Comparison of ENCODE assay signal across 11 mouse cellular contexts in the genomic region with DNA sequence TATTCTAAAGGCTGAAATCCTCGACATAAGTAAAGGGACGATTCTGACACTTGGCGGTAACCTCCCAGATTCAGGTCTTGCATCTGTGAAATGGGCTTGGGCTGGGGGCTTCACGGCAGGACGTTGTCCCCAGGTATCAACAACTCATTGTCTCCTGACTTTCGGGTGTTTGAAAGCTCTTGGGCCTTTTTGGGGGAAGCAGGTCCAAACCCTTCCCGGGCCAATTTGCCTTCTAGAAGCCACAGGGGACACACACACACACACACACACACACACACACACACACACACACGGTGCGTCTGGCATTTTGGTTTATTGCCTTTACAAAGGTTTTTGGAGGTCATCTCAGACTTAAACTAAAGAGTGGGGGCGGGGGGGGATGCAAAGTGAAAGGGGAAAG. TPM values are rescaled to one million over a fixed set of nuclear protein-coding genes. Genes with fewer than 3 reads are reported as not detected.
DNase-seq lines count a peak whose midpoint lies in the region; ATAC-seq and TF ChIP-seq lines count a peak whose summit lies in the region.
"Had no signal": no experiment of that assay in that cellular context is flagged by ENCODE, and none has a peak within 500 bp of the region (broad histone marks: within the 10 kb centered on the region; RNA-seq: fewer than 3 reads in every experiment).

No protein-coding gene starts in this region.

- ATAC-seq in hindbrain, embryonic 12.5 days (ENCODE audit: low FRiP score) = no peak
- ATAC-seq in forebrain, embryonic 11.5 days (replicated peaks; ENCODE audit: low FRiP score) = no peak
- no peak for ATAC-seq in liver, postnatal 0 days

- H3K4me2 ChIP-seq in hindbrain, embryonic 12.5 days (replicated peaks) = no peak overlapping the region
- H3K4me2 ChIP-seq in forebrain, embryonic 11.5 days (ENCODE audit: low read depth, low read length, severe bottlenecking) = peak overlapping the region; percentile 57; the same call in 1 of the 2 replicates
- peak overlapping the region; percentile 44 for H3K4me2 ChIP-seq in liver, postnatal 0 days (ENCODE audit: low read depth, low read length)

- peaks cover 15% of the 10 kb centered on the region; the same call in 1 of the 2 replicates for H3K4me1 ChIP-seq in hindbrain, embryonic 10.5 days (replicated peaks)
- H3K4me1 ChIP-seq in hindbrain, embryonic 12.5 days = peaks cover 4% of the 10 kb centered on the region
- 0 out of 2 replicates have a peak, but pooled peaks cover 2% of the 10 kb centered on the region for H3K4me1 ChIP-seq in bone marrow macrophage, adult 2 months (ENCODE audit: control insufficient read depth, insufficient read depth, low read length)
- H3K4me1 ChIP-seq in forebrain, embryonic 11.5 days (replicated peaks; ENCODE audit: control insufficient read depth, insufficient read depth, low read length) = peaks cover 6% of the 10 kb centered on the region; the same call in 1 of the 2 replicates
- H3K4me1 ChIP-seq in liver, postnatal 0 days (ENCODE audit: insufficient read depth) = peaks cover 7% of the 10 kb centered on the region

- no peak for TF ChIP-seq POLR2A in bone marrow macrophage, adult 2 months (IDR thresholded peaks at IDR 0.05; ENCODE audit: borderline replicate concordance, low read depth, low read length)

- H3K27me3 ChIP-seq in hindbrain, embryonic 10.5 days (ENCODE audit: insufficient read depth, poor library complexity, severe bottlenecking) = peaks cover 100% of the 10 kb centered on the region
- H3K27me3 ChIP-seq in hindbrain, embryonic 12.5 days = peaks cover 94% of the 10 kb centered on the region
- peaks cover 78% of the 10 kb centered on the region for H3K27me3 ChIP-seq in forebrain, embryonic 11.5 days (ENCODE audit: control insufficient read depth, insufficient read depth, low read length)
- peaks cover 87% of the 10 kb centered on the region for H3K27me3 ChIP-seq in liver, postnatal 0 days (ENCODE audit: insufficient read depth, low read length)

- no peak for TF ChIP-seq CTCF in bone marrow macrophage, adult 2 months (IDR thresholded peaks at IDR 0.05; ENCODE audit: low read depth, low read length)
- TF ChIP-seq CTCF in liver, postnatal 0 days (IDR thresholded peaks at IDR 0.05; ENCODE audit: low read depth) = no peak

- DNase-seq in hindbrain, embryonic 10.5 days (ENCODE audit: low spot score) = peak; percentile 37
- peak; percentile 54 for DNase-seq in forebrain, embryonic 11.5 days (ENCODE audit: low spot score)
- DNase-seq in liver, postnatal 0 days = no peak
- no peak for DNase-seq in left cerebral cortex, adult 9 months (ENCODE audit: low spot score in 2 of 2)
- DNase-seq in urinary bladder, adult 18-20 months (ENCODE audit: low spot score in 2 of 2) = no peak
- DNase-seq in gastrocnemius, postnatal 25 days = no peak
- DNase-seq: adrenal gland, postnatal 25 days had no signal

- peak overlapping the region; percentile 30; the same call in 1 of the 2 replicates for H3K4me3 ChIP-seq in hindbrain, embryonic 10.5 days
- H3K4me3 ChIP-seq in hindbrain, embryonic 12.5 days = no peak overlapping the region
- peak overlapping the region; percentile 31; the same call in 1 of the 2 replicates for H3K4me3 ChIP-seq in bone marrow macrophage, adult 2 months (ENCODE audit: insufficient read depth, low read length)
- H3K4me3 ChIP-seq in forebrain, embryonic 11.5 days (ENCODE audit: low read depth, low read length) = peak overlapping the region; percentile 29
- peak overlapping the region; percentile 31; the same call in 1 of the 2 replicates for H3K4me3 ChIP-seq in liver, postnatal 0 days (ENCODE audit: low read depth, low read length)

- H3K27ac ChIP-seq in hindbrain, embryonic 10.5 days = no peak overlapping the region
- no peak overlapping the region for H3K27ac ChIP-seq in hindbrain, embryonic 12.5 days
- no peak overlapping the region for H3K27ac ChIP-seq in bone marrow macrophage, adult 2 months (ENCODE audit: insufficient read depth, low read depth, low read length)
- no peak overlapping the region for H3K27ac ChIP-seq in forebrain, embryonic 11.5 days (ENCODE audit: low read depth, low read length)
- H3K27ac ChIP-seq in liver, postnatal 0 days (ENCODE audit: low read depth) = no peak overlapping the region

- no peak for TF ChIP-seq EP300 in liver, postnatal 0 days (IDR thresholded peaks at IDR 0.05; ENCODE audit: low read depth)

- H3K36me3 ChIP-seq in hindbrain, embryonic 10.5 days = no peaks in the 10 kb centered on the region
- no peaks in the 10 kb centered on the region for H3K36me3 ChIP-seq in hindbrain, embryonic 12.5 days
- H3K36me3 ChIP-seq in forebrain, embryonic 11.5 days (ENCODE audit: control insufficient read depth, insufficient read depth, low read length) = no peaks in the 10 kb centered on the region
- no peaks in the 10 kb centered on the region for H3K36me3 ChIP-seq in liver, postnatal 0 days (replicated peaks; ENCODE audit: insufficient read depth, low read length)

- H3K9me3 ChIP-seq in hindbrain, embryonic 10.5 days = no peaks in the 10 kb centered on the region
- H3K9me3 ChIP-seq in hindbrain, embryonic 12.5 days (replicated peaks) = no peaks in the 10 kb centered on the region
- no peaks in the 10 kb centered on the region for H3K9me3 ChIP-seq in forebrain, embryonic 11.5 days (ENCODE audit: control insufficient read depth, low read length)
- no peaks in the 10 kb centered on the region for H3K9me3 ChIP-seq in liver, postnatal 0 days (ENCODE audit: low read length)

- under 1% methylated on average over 10 of the region's 10 CpGs for WGBS in hindbrain, embryonic 10.5 days
- 2% methylated on average over 10 of the region's 10 CpGs for WGBS in hindbrain, embryonic 12.5 days
- WGBS in forebrain, embryonic 11.5 days = 1% methylated on average over 10 of the region's 10 CpGs
- under 1% methylated on average over 10 of the region's 10 CpGs for WGBS in liver, postnatal 0 days (ENCODE audit: insufficient replicate concordance)

- no peak overlapping the region for H3K9ac ChIP-seq in hindbrain, embryonic 12.5 days
- peak overlapping the region; percentile 64 for H3K9ac ChIP-seq in forebrain, embryonic 11.5 days (ENCODE audit: low read length)
- H3K9ac ChIP-seq in liver, postnatal 0 days (replicated peaks) = no peak overlapping the region

RNA-seq across cellular contexts. Expression of a gene that starts 23.6 kb away (rescaled TPM):
- 0.25 TPM in 1 of 2 replicates, not detected in the other for polyA plus RNA-seq in hindbrain, embryonic 10.5 days (2016; fragmentation: Nextera tagmentation; extraction: Ambion mirVana)
- not detected in 2 replicates for polyA plus RNA-seq in hindbrain, embryonic 12.5 days (2016; fragmentation: Nextera tagmentation; extraction: Ambion mirVana)
- not detected in 2 replicates for polyA plus RNA-seq in bone marrow macrophage, adult 2 months (2012; ENCODE audit: insufficient read depth, insufficient read length, missing spikeins)
- 5.8 and 6.0 TPM in 2 replicates for polyA plus RNA-seq in forebrain, embryonic 11.5 days (2014; fragmentation: Nextera tagmentation; extraction: Ambion mirVana)
- not detected in 2 replicates for polyA plus RNA-seq in liver, postnatal 0 days (2015; fragmentation: Nextera tagmentation; extraction: Ambion mirVana)
- not detected for total RNA-seq in gastrocnemius, postnatal 25 days (2021)
- total RNA-seq: adrenal gland, postnatal 25 days; hematopoietic stem cell, adult 5-6 weeks had no signal

RNA-seq across cellular contexts. Expression of a gene that starts 25.6 kb away (rescaled TPM):
- not detected in 2 replicates for polyA plus RNA-seq in hindbrain, embryonic 10.5 days (2016; fragmentation: Nextera tagmentation; extraction: Ambion mirVana)
- polyA plus RNA-seq in hindbrain, embryonic 12.5 days (2016; fragmentation: Nextera tagmentation; extraction: Ambion mirVana) = not detected in 2 replicates
- polyA plus RNA-seq in bone marrow macrophage, adult 2 months (2012; ENCODE audit: insufficient read depth, insufficient read length, missing spikeins) = not detected in 2 replicates
- not detected in 2 replicates for polyA plus RNA-seq in forebrain, embryonic 11.5 days (2014; fragmentation: Nextera tagmentation; extraction: Ambion mirVana)
- not detected in 2 replicates for polyA plus RNA-seq in liver, postnatal 0 days (2015; fragmentation: Nextera tagmentation; extraction: Ambion mirVana)
- not detected for total RNA-seq in gastrocnemius, postnatal 25 days (2021)
- total RNA-seq: adrenal gland, postnatal 25 days; hematopoietic stem cell, adult 5-6 weeks; left cerebral cortex, adult 8-10 months had no signal

Comparison
In these comparisons a context has a peak if more than half of its experiments do, and no peak if none do; other contexts are left out.
1. DNase-seq: peak in hindbrain, embryonic 10.5 days (single experiment) and forebrain, embryonic 11.5 days (single experiment); none in liver, postnatal 0 days (single experiment), left cerebral cortex, adult 9 months (0 of 2), urinary bladder, adult 18-20 months (0 of 2) and gastrocnemius, postnatal 25 days (single experiment).